Mouse (Mus musculus) lung, embryonic 15.5 days (tissue): ENCODE data around the gene Ugt8a. TPM values are rescaled to one million over a fixed set of nuclear protein-coding genes. Genes with fewer than 3 reads are reported as not detected.

Experiments
- ATAC-seq: fragments of 200-750 bp; cut with Nextera tagmentation; 2 replicates; pipeline ENCODE4 v1.8.0; 2017; ENCODE audit warnings: moderate number of reproducible peaks, borderline replicate concordance; ENCODE audit not compliant: low FRiP score, low TSS enrichment; ENCODE audit errors: extremely low read depth
- H3K27ac ChIP-seq: fragments of 300-500 bp; sonication (generic); 2 replicates; pipeline ENCODE4 v1.5.1; 2015; ENCODE audit warnings: moderate library complexity, mild to moderate bottlenecking, inconsistent platforms
- H3K27me3 ChIP-seq: fragments of 300-500 bp; sonication (generic); 2 replicates; pipeline ENCODE4 v1.6.1; 2015; ENCODE audit warnings: inconsistent platforms
- H3K36me3 ChIP-seq: fragments of 300-500 bp; sonication (generic); 2 replicates; pipeline ENCODE4 v1.6.1; 2015; ENCODE audit warnings: inconsistent platforms
- H3K4me1 ChIP-seq: fragments of 300-500 bp; sonication (generic); 2 replicates; pipeline ENCODE4 v1.6.1; 2015; ENCODE audit warnings: inconsistent platforms
- H3K4me2 ChIP-seq: fragments of 300-500 bp; sonication (generic); 2 replicates; pipeline ENCODE4 v1.6.1; 2015; ENCODE audit warnings: inconsistent platforms, mild to moderate bottlenecking, moderate library complexity
- H3K4me3 ChIP-seq: fragments of 300-500 bp; sonication (generic); 2 replicates; pipeline ENCODE4 v1.5.1; 2015; ENCODE audit warnings: mild to moderate bottlenecking, inconsistent platforms
- H3K9ac ChIP-seq: fragments of 300-500 bp; sonication (generic); 2 replicates; pipeline ENCODE4 v1.6.1; 2015; ENCODE audit warnings: inconsistent platforms
- H3K9me3 ChIP-seq: fragments of 300-500 bp; sonication (generic); 2 replicates; pipeline ENCODE4 v1.6.1; 2016; ENCODE audit warnings: inconsistent platforms
- WGBS: fragments of 180-500 bp; shearing (Covaris S2); methylation state at CpG from one replicate; pipeline ENCODE4 v1.1.7; 2015; 5-methylcytosine and 5-hydroxymethylcytosine counted together
- polyA plus RNA-seq: library from polyadenylated mRNA; unstranded; fragments of >200 nt; fragmentation: Nextera tagmentation; extraction: Ambion mirVana; gene quantifications from 2 replicates; pipeline ENCODE4 v1.2.1, GENCODE M21; 2015

Gene Ugt8a
- polyA plus RNA-seq, 1 experiment from 2014 or later, result 3.6 TPM

DNA sequence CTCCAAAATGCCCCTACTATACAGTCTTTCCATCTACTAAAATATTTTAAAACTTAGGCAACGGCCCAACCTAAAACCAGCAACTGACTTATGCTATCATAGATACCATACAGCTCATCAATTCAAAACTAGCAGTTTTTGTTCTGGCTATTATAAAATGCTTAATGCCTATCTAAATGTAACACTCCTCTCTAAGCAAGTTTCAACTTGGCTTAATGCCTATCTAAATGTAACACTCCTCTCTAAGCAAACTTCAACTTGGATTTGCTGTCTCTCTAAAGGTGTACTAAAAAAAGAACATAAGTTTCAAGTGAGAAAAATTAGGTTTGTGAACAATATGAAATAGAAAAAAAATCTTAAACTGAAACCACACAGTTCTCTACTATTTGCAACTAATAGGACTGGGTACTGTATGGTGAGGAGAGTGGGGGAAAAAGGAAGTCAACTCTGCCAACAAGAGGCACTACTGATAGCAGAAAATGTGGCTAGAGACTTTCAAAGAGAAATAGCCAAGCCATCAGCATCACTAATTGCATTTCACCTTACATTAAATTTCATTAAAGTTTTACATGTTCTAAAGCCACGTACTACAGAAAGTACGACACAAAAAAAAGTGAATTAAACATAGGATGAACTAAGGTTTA, 5.7 kb downstream of the Ugt8a start:
- H3K9me3 ChIP-seq, result no peaks in the 10 kb centered on the region
- no peak overlapping the region for H3K27ac ChIP-seq
- no peaks in the 10 kb centered on the region for H3K36me3 ChIP-seq
- H3K4me3 ChIP-seq, result no peak overlapping the region
- H3K4me1 ChIP-seq, result peaks cover 6% of the 10 kb centered on the region
- ATAC-seq, result no peak
- WGBS, result 54% methylated on average over 3 of the region's 3 CpGs
- peaks cover 12% of the 10 kb centered on the region for H3K27me3 ChIP-seq
- no peak overlapping the region for H3K9ac ChIP-seq
- H3K4me2 ChIP-seq, result no peak overlapping the region

DNA sequence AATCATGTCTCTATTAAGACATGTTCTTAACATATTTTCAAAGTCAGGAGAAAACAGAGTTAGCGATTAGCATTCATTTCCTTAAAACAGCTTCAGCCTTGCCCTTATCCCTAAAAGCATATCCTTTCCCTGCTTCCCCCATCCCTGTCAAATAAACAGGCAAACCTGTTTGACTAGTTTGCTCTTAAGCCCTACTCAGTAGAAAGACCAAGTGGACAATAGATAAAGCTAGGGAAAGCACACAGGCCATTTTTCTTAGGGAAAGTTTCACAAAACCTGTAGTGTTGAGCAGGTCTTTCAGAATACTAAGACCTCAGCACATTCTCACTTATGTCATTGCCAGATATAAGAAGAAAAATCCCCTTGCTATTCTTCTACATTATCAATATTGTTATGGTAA, 7.4 kb downstream of the Ugt8a start:
- H3K27ac ChIP-seq, result no peak overlapping the region
- H3K9ac ChIP-seq, result no peak overlapping the region
- no peak overlapping the region for H3K4me2 ChIP-seq
- H3K27me3 ChIP-seq, result no peaks in the 10 kb centered on the region
- no peaks in the 10 kb centered on the region for H3K4me1 ChIP-seq
- no peaks in the 10 kb centered on the region for H3K36me3 ChIP-seq
- no peak overlapping the region for H3K4me3 ChIP-seq
- no peaks in the 10 kb centered on the region for H3K9me3 ChIP-seq
- ATAC-seq, result no peak
- 31% methylated on average over 1 of the region's 1 CpGs for WGBS

DNA sequence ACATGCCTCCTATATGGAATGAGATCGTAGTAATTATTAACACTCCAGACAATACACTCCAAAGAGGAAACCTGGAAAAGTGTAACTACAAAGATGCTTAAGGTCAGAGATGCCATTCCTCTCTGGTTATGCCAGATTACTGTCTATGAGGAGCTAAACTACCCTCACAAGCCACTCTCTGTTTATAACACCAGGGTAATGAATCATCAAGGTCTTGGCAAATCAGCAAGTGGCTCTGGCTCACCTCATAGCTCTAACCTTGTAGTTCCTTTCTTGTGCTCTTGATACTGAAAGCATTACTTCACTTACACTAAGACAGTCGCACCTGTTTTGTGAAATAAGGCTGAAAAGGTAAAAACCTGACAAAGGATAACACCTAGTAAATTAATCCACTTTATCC, 17.5 kb downstream of the Ugt8a start:
- no peaks in the 10 kb centered on the region for H3K9me3 ChIP-seq
- no peaks in the 10 kb centered on the region for H3K27me3 ChIP-seq
- 66% methylated on average over 2 of the region's 2 CpGs for WGBS
- no peak for ATAC-seq
- H3K36me3 ChIP-seq, result no peaks in the 10 kb centered on the region
- H3K27ac ChIP-seq, result no peak overlapping the region
- no peak overlapping the region for H3K4me2 ChIP-seq
- H3K4me1 ChIP-seq, result no peaks in the 10 kb centered on the region
- no peak overlapping the region for H3K4me3 ChIP-seq
- H3K9ac ChIP-seq, result no peak overlapping the region

DNA sequence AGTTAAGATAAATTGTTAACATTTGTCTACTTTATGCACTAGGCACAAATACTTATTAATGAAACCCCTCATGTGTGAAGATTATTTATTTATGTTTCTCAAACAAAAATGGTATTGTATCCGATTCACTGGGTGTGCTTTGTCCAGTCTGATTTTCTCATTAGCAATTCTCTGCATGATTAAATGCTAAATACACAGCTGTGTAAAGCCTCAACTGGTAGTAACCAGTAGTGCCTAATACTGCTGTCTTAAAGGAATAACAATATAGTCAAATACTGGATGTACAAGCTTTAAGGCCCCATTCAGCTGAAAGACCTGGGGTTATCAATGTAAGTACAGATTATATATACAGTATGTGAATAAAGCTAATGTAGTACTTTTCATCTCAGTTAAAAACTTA, 39.4 kb downstream of the Ugt8a start:
- Histone ChIP-seq H3K27me3 (no peaks in the 10 kb centered on the region), H3K27ac (no peak overlapping the region), H3K9me3 (no peaks in the 10 kb centered on the region), H3K4me3 (no peak overlapping the region), H3K9ac (no peak overlapping the region), H3K4me1 (no peaks in the 10 kb centered on the region), H3K36me3 (no peaks in the 10 kb centered on the region), H3K4me2 (no peak overlapping the region)
- 60% methylated on average over 1 of the region's 1 CpGs for WGBS
- ATAC-seq, result no peak

DNA sequence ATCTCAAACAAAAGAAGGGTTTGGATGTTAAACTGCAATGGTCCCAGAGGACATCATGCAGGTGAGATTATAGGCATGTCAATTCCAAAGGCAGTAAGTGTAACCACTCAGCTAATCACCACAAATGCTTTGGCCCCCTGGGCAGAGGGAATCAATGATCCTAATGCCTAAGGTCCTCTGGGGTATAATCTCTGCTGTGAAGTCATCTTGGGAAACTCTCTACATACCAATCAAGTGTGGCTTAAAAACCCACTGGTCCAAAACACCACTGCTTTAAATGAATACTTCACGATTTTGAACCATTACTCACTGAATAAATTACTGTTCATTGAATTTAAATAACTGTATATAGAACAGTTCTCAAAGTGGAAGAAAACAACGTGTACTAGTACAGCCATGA, 51.3 kb downstream of the Ugt8a start:
- Histone ChIP-seq H3K4me1 (no peaks in the 10 kb centered on the region), H3K9me3 (no peaks in the 10 kb centered on the region), H3K27me3 (no peaks in the 10 kb centered on the region), H3K27ac (no peak overlapping the region), H3K9ac (no peak overlapping the region), H3K4me2 (no peak overlapping the region), H3K36me3 (no peaks in the 10 kb centered on the region), H3K4me3 (no peak overlapping the region)
- WGBS, result 59% methylated on average over 2 of the region's 2 CpGs
- ATAC-seq, result no peak

DNA sequence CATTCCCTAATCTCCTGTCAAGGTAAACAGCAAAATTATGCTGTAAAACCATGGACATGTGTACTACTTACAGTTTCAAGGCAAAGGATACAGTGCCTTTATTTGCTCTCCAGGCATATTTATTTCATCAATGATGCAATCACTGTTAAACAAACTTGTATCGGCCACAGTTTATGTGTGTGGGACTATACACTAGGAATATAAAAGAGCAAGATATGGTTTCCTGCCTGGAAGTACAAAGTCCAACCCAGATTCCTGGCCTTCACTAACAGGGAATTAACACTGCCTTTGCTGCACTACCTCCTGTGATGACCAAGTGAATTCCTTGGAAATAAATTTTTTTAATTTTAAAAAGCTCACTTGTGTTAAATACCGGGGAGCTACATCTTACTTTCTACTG, 53.5 kb downstream of the Ugt8a start:
- no peak for ATAC-seq
- WGBS, result 75% methylated on average over 2 of the region's 2 CpGs

DNA sequence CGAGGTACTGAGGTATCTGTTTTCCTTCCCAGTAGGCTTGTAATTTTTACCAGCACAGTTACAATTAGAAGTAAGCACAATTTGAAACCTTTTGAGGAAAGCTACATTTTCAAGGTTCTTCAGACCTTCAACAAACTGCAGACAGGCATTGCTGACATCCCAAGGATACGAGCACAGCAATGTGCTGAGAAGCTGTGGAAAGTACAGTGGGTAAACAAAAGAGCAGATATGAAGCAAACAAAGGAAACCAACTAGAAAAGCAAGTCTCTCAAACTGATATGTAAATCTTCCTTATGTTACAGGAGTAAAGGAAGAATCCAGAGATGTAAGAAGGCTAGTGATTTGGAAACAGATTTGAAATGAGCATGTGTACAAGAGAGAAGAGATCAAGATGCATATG, 54.0 kb downstream of the Ugt8a start:
- ATAC-seq, result no peak
- Histone ChIP-seq H3K27ac (no peak overlapping the region), H3K27me3 (no peaks in the 10 kb centered on the region), H3K4me1 (no peaks in the 10 kb centered on the region), H3K9me3 (no peaks in the 10 kb centered on the region), H3K9ac (no peak overlapping the region), H3K4me2 (no peak overlapping the region), H3K36me3 (no peaks in the 10 kb centered on the region), H3K4me3 (no peak overlapping the region)
- WGBS, result 32% methylated on average over 2 of the region's 2 CpGs

More for the DNA sequence above, 53.5 kb downstream of the Ugt8a start:
- Histone ChIP-seq H3K4me1 (no peaks in the 10 kb centered on the region), H3K27me3 (no peaks in the 10 kb centered on the region), H3K4me3 (no peak overlapping the region), H3K9ac (no peak overlapping the region), H3K36me3 (no peaks in the 10 kb centered on the region), H3K4me2 (no peak overlapping the region), H3K27ac (no peak overlapping the region), H3K9me3 (no peaks in the 10 kb centered on the region)

DNA sequence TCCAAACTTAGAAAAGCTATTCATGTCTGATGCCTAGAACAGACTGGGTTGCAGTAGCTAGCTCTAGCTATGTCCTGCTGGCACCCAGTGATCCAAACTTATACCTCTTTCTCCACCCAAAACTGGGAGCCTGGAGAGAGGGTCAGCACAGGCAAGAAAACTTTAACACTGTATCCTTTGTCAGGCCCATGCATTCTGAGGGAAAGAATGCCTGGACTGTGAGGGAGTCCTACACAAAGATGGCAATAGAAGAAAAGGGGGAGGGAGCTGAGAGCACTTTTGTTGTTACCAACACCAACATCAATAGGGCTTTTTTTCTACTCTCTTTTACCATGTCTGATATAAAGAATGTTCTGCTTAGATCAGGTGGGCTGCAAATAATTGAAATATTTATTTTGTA, 55.4 kb downstream of the Ugt8a start:
- Histone ChIP-seq H3K36me3 (no peaks in the 10 kb centered on the region), H3K4me2 (no peak overlapping the region), H3K4me1 (no peaks in the 10 kb centered on the region), H3K9me3 (no peaks in the 10 kb centered on the region), H3K27me3 (no peaks in the 10 kb centered on the region), H3K27ac (no peak overlapping the region), H3K9ac (no peak overlapping the region), H3K4me3 (no peak overlapping the region)
- no peak for ATAC-seq

DNA sequence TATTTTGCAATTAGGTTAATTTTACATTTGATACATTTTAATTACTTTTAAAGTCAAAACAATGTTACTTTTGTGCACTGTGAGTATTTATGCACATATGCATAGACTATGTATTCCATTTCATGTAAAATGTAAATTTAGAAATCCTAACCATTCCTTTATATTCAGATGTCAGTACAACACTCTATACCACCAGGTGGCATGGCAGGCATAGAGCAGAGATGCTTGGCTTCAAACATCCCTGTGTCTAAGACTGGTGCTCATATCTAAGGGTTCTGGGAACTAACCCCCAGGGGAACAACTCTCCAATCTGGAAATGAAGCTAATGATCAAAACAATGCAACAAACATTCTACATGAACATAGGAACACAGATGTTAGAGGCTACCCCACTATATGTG, 56.6 kb downstream of the Ugt8a start:
- Histone ChIP-seq H3K9me3 (no peaks in the 10 kb centered on the region), H3K27ac (no peak overlapping the region), H3K9ac (no peak overlapping the region), H3K27me3 (no peaks in the 10 kb centered on the region), H3K4me3 (no peak overlapping the region), H3K36me3 (no peaks in the 10 kb centered on the region), H3K4me2 (no peak overlapping the region), H3K4me1 (no peaks in the 10 kb centered on the region)
- ATAC-seq, result no peak

DNA sequence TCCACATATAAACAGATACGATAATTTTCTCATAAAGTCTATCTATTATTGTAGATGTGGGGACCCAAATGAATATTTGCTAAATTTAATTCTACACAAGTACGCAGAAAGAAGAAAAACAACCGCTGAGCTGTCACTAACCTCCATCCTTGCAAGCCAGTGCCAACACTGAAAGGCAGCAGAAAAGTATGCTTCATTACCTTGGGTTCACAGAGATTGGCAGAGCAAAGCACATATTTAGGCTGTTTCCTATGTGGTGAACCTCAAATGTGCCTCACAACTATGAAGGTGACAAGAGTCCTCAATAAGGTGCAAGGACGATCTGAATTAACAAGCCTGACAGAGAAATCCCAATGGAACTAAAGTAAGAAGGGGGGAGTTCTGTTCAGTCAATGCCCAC, 64.0 kb downstream of the Ugt8a start:
- H3K4me2 ChIP-seq, result no peak overlapping the region
- no peak overlapping the region for H3K4me3 ChIP-seq
- H3K4me1 ChIP-seq, result no peaks in the 10 kb centered on the region
- no peak overlapping the region for H3K27ac ChIP-seq
- no peak for ATAC-seq
- H3K9ac ChIP-seq, result no peak overlapping the region
- no peaks in the 10 kb centered on the region for H3K36me3 ChIP-seq
- 84% methylated on average over 4 of the region's 4 CpGs for WGBS
- no peaks in the 10 kb centered on the region for H3K27me3 ChIP-seq
- no peaks in the 10 kb centered on the region for H3K9me3 ChIP-seq

DNA sequence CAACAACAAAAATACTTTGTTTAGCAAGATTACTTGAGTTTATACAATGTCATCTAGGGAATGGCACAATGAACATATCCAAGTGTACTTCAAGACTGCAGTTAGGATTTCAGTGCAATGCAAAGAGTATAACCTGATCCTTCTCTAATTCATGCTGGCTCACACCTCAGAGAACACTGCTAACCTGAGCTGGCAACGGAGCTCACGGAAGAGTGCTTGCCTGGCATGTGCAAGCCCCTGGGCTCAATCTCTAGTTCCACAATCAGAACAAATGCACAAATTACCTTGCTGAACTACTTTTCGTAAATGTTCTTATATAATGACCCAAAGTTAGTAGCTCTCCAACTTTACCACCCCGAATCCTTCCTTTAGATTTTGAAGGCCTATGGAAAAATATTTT, 68.5 kb downstream of the Ugt8a start:
- no peak for ATAC-seq
- no peak overlapping the region for H3K9ac ChIP-seq
- no peaks in the 10 kb centered on the region for H3K36me3 ChIP-seq
- H3K27me3 ChIP-seq, result no peaks in the 10 kb centered on the region
- 88% methylated on average over 4 of the region's 4 CpGs for WGBS
- no peaks in the 10 kb centered on the region for H3K9me3 ChIP-seq
- H3K4me3 ChIP-seq, result no peak overlapping the region
- no peak overlapping the region for H3K27ac ChIP-seq
- H3K4me1 ChIP-seq, result no peaks in the 10 kb centered on the region
- no peak overlapping the region for H3K4me2 ChIP-seq

DNA sequence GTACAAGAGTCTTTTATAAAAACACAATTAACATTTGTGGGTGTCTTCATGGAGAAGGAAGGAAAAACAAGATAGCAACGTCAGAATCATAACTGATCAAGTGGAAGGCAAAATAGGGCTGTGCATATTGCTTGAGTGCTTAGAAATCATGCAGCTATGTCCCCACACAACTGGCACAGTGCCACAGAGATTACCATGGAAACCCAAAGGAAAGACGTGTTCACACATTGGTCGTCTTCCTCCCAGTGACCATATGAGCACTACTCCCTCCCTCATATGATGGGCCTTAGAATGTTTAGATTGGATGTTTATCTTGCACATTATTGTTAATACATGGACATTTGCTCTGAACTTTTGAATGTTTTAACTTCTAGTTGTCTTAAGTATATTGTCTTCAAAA, 76.8 kb downstream of the Ugt8a start:
- no peaks in the 10 kb centered on the region for H3K9me3 ChIP-seq
- no peaks in the 10 kb centered on the region for H3K36me3 ChIP-seq
- ATAC-seq, result no peak
- H3K27me3 ChIP-seq, result no peaks in the 10 kb centered on the region
- H3K27ac ChIP-seq, result no peak overlapping the region
- no peaks in the 10 kb centered on the region for H3K4me1 ChIP-seq
- H3K4me3 ChIP-seq, result no peak overlapping the region
- 32% methylated on average over 3 of the region's 3 CpGs for WGBS
- H3K4me2 ChIP-seq, result no peak overlapping the region
- H3K9ac ChIP-seq, result no peak overlapping the region

DNA sequence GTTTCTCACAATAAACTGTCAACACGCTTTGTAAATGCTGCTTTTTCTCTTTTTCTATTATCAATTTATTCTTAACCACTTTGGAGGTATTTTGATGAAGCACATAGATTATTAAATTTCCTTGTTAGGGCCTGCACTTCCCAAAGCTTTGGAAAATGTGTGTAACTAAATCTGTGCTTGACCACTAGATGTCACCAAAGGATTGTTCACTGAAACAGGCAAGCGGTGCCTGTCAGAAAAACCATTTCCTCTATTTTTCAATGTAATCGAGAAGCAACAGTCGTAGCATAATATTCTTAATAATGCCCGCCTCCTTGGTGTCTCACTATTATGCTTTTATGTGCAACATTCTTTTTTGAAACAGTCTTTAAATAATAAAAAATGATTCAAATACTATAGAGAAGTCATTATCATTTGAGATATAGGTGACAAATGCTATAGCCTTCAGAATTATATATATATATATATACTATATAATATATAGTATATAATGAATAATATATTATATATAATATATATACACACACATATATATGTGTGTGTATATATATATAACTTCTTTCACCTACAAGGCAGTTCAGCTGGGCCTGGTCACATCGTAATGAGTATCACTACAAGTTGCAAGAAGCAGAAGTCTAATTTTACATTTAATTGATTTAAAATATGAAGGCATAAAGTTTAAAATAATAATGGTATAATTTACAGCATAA, 89.1 kb downstream of the Ugt8a start:
- ATAC-seq, result no peak
- H3K4me3 ChIP-seq, result no peak overlapping the region
- WGBS, result 20% methylated on average over 6 of the region's 6 CpGs

More for the DNA sequence above, 89.1 kb downstream of the Ugt8a start:
- Histone ChIP-seq H3K9me3 (no peaks in the 10 kb centered on the region), H3K4me2 (no peak overlapping the region), H3K4me1 (no peaks in the 10 kb centered on the region), H3K9ac (no peak overlapping the region), H3K27ac (no peak overlapping the region), H3K36me3 (no peaks in the 10 kb centered on the region), H3K27me3 (no peaks in the 10 kb centered on the region)
